Mouse (Mus musculus): ENCODE measurements around the gene Cotl1. TPM values are rescaled to one million over a fixed set of nuclear protein-coding genes. Genes with fewer than 3 reads are reported as not detected.
A peak's percentile ranks its signal among the peaks of the same experiment; 100 is the strongest.

Cotl1 gene
- polyA plus RNA-seq, 1 experiment: 427 TPM

DNA sequence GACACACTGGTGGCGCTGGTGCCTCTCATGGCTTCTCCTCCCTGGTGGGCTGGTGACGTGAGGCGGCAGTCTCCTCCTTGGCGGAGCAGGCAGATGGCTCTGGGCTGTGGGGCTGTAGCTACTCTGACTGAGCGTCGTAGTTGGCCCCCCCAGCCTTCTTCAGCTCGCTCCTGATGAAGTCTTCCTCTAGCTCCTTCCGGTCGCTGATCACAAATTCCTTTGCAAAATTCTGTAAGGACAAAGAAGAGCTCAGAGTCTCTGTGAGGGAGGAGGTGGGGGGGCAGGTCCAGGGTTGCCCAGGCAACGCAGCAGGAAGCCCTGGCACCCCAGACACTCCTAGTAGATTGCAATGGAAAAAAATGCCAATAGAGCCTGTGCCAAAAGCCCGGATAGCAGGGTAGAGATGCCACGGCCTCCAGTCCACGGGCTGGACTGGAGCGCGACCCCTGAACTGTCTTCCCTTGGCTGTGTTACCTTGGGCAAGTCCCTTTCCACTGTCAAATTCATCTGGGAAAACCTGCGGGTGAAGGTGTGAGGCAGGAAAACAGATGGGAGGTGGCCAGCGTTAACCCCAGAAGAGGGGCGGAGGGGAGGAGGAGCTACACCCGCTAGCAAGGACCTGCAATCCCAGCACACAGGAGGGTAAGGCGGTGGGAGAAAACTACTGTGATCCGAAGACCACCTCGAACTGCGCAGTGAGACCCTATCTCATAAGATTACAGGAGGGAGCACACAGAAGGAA, 30.0 kb downstream of the Cotl1 start:
- H3K27ac ChIP-seq (ENCODE audit: insufficient read depth, low read depth, low read length): no peak overlapping the region
- 85% methylated on average over 23 of the region's 23 CpGs for WGBS
- no peak for DNase-seq
- no peak for TF ChIP-seq POLR2A (IDR thresholded peaks at IDR 0.05; ENCODE audit: low read depth, low read length)
- no peaks in the 10 kb centered on the region for H3K27me3 ChIP-seq (replicated peaks; ENCODE audit: control insufficient read depth, insufficient read depth, low read length)
- no peak overlapping the region for H3K4me3 ChIP-seq (ENCODE audit: insufficient read depth, low read depth, low read length)
- no peaks in the 10 kb centered on the region for H3K36me3 ChIP-seq (ENCODE audit: control insufficient read depth, insufficient read depth, low read length)
- peaks cover 23% of the 10 kb centered on the region for H3K4me1 ChIP-seq (ENCODE audit: control insufficient read depth, insufficient read depth, low read length)

GRCm38 (mm10) chr8:119809620-119810019, 30.7 kb downstream of the Cotl1 start:
- H3K4me1 ChIP-seq (ENCODE audit: control insufficient read depth, insufficient read depth, low read length): peaks cover 23% of the 10 kb centered on the region
- H3K27me3 ChIP-seq (replicated peaks; ENCODE audit: control insufficient read depth, insufficient read depth, low read length): no peaks in the 10 kb centered on the region
- DNase-seq: no peak
- no peak for TF ChIP-seq CTCF (conservative IDR thresholded peaks at IDR 0.05; ENCODE audit: insufficient read depth, insufficient read length, low read depth, low read length)
- no peak for TF ChIP-seq POLR2A (IDR thresholded peaks at IDR 0.05; ENCODE audit: low read depth, low read length)
- no peak overlapping the region for H3K27ac ChIP-seq (ENCODE audit: insufficient read depth, low read depth, low read length)
- no peaks in the 10 kb centered on the region for H3K36me3 ChIP-seq (ENCODE audit: control insufficient read depth, insufficient read depth, low read length)
- WGBS: 94% methylated on average over 9 of the region's 9 CpGs
- no peak overlapping the region for H3K4me3 ChIP-seq (ENCODE audit: insufficient read depth, low read depth, low read length)

DNA sequence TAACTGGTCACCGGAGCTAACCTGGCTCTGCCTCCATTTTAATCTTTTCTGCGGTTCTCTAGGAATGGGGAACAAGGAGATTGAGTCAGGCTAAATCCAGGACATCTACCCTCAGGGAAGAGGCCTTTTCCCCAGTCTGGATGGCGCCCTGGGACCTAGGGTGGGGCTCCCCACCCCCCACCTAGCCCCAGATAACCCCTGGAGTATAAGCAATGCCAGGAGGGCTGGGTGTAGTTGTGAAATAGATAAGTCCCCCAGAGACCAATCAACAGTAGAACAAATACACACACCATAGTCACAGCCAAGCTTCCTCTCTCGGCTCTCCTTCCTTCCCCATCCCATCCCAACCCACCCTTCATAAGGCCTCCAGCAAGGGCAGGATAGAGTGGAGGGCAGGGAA, 32.7 kb downstream of the Cotl1 start:
- Histone ChIP-seq H3K27me3 (replicated peaks; ENCODE audit: control insufficient read depth, insufficient read depth, low read length) (no peaks in the 10 kb centered on the region), H3K4me3 (ENCODE audit: insufficient read depth, low read depth, low read length) (no peak overlapping the region), H3K36me3 (ENCODE audit: control insufficient read depth, insufficient read depth, low read length) (no peaks in the 10 kb centered on the region), H3K4me1 (ENCODE audit: control insufficient read depth, insufficient read depth, low read length) (peaks cover 16% of the 10 kb centered on the region), H3K27ac (ENCODE audit: insufficient read depth, low read depth, low read length) (no peak overlapping the region)
- TF ChIP-seq CTCF (conservative IDR thresholded peaks at IDR 0.05; ENCODE audit: insufficient read depth, insufficient read length, low read depth, low read length): no peak
- TF ChIP-seq POLR2A (IDR thresholded peaks at IDR 0.05; ENCODE audit: low read depth, low read length): no peak
- no peak for DNase-seq
- WGBS: 92% methylated on average over 4 of the region's 4 CpGs

GRCm38 (mm10) chr8:119806422-119807263, 33.7 kb downstream of the Cotl1 start:
- peak; percentile 54 for DNase-seq

DNA sequence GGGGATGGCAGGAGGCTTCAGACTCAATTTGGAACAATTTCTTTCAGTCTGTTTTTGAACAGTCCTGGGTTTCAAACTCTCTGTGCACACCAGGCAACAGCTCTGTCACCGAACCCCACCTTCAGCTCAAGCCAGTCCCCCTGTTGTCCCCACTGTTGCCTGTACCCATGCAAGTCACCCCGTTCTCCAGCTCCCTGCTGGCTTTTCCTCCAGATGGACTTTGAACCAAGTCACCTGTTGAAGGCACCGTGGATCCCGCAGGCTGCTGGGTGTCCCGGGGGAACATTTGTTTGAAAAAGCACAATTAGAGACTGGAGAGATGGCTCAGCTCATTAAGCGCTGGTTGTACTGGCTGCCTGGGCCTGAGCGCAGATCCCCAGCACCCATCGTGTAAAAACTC, 35.1 kb downstream of the Cotl1 start:
- TF ChIP-seq CTCF (conservative IDR thresholded peaks at IDR 0.05; ENCODE audit: insufficient read depth, insufficient read length, low read depth, low read length) (no peak), POLR2A (IDR thresholded peaks at IDR 0.05; ENCODE audit: low read depth, low read length) (no peak)
- 58% methylated on average over 8 of the region's 8 CpGs for WGBS
- Histone ChIP-seq H3K27ac (ENCODE audit: insufficient read depth, low read depth, low read length) (no peak overlapping the region), H3K4me3 (ENCODE audit: insufficient read depth, low read depth, low read length) (no peak overlapping the region), H3K36me3 (ENCODE audit: control insufficient read depth, insufficient read depth, low read length) (no peaks in the 10 kb centered on the region), H3K27me3 (replicated peaks; ENCODE audit: control insufficient read depth, insufficient read depth, low read length) (no peaks in the 10 kb centered on the region), H3K4me1 (ENCODE audit: control insufficient read depth, insufficient read depth, low read length) (peaks cover 3% of the 10 kb centered on the region; the same call in 1 of the 2 replicates)
- peak; percentile 36 for DNase-seq

More at GRCm38 (mm10) chr8:119806422-119807263, 33.7 kb downstream of the Cotl1 start:
- Histone ChIP-seq H3K27me3 (replicated peaks; ENCODE audit: control insufficient read depth, insufficient read depth, low read length) (no peaks in the 10 kb centered on the region), H3K4me1 (ENCODE audit: control insufficient read depth, insufficient read depth, low read length) (peaks cover 7% of the 10 kb centered on the region), H3K27ac (ENCODE audit: insufficient read depth, low read depth, low read length) (no peak overlapping the region), H3K4me3 (ENCODE audit: insufficient read depth, low read depth, low read length) (no peak overlapping the region), H3K36me3 (ENCODE audit: control insufficient read depth, insufficient read depth, low read length) (no peaks in the 10 kb centered on the region)
- no peak for TF ChIP-seq POLR2A (IDR thresholded peaks at IDR 0.05; ENCODE audit: low read depth, low read length)
- TF ChIP-seq CTCF (conservative IDR thresholded peaks at IDR 0.05; ENCODE audit: insufficient read depth, insufficient read length, low read depth, low read length): no peak
- WGBS: 59% methylated on average over 14 of the region's 14 CpGs

DNA sequence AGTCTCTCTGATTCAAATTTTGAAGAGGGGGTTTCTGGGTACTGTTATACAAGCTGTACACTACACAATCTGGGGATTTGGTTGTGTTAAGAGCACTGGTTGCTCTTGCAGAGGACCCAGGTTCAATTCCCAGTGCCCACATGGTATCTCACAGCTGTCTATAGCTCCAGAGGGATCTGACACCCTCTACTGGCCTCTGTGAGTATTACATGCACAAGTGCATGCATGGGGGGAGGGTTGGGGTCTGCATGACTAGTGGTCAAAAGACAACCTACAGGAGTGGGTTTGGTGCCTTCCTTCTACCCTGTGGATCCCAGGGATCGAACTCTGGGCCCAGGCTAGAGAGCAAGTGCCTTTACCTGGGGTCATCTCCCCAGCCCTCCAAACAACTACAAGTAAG, 37.8 kb downstream of the Cotl1 start:
- H3K4me3 ChIP-seq (ENCODE audit: insufficient read depth, low read depth, low read length): no peak overlapping the region
- H3K27me3 ChIP-seq (replicated peaks; ENCODE audit: control insufficient read depth, insufficient read depth, low read length): no peaks in the 10 kb centered on the region
- 92% methylated on average over 1 of the region's 1 CpGs for WGBS
- TF ChIP-seq CTCF (conservative IDR thresholded peaks at IDR 0.05; ENCODE audit: insufficient read depth, insufficient read length, low read depth, low read length) (peak; percentile 34), POLR2A (IDR thresholded peaks at IDR 0.05; ENCODE audit: low read depth, low read length) (no peak)
- no peak for DNase-seq
- H3K36me3 ChIP-seq (ENCODE audit: control insufficient read depth, insufficient read depth, low read length): no peaks in the 10 kb centered on the region
- no peak overlapping the region for H3K27ac ChIP-seq (ENCODE audit: insufficient read depth, low read depth, low read length)
- peaks cover 9% of the 10 kb centered on the region; the same call in 1 of the 2 replicates for H3K4me1 ChIP-seq (ENCODE audit: control insufficient read depth, insufficient read depth, low read length)

GRCm38 (mm10) chr8:119801168-119801567, 39.2 kb downstream of the Cotl1 start:
- DNase-seq: no peak
- peaks cover 6% of the 10 kb centered on the region; the same call in 1 of the 2 replicates for H3K4me1 ChIP-seq (ENCODE audit: control insufficient read depth, insufficient read depth, low read length)
- WGBS: 40% methylated on average over 4 of the region's 4 CpGs
- H3K27ac ChIP-seq (ENCODE audit: insufficient read depth, low read depth, low read length): no peak overlapping the region
- no peaks in the 10 kb centered on the region for H3K27me3 ChIP-seq (replicated peaks; ENCODE audit: control insufficient read depth, insufficient read depth, low read length)
- no peaks in the 10 kb centered on the region for H3K36me3 ChIP-seq (ENCODE audit: control insufficient read depth, insufficient read depth, low read length)
- no peak for TF ChIP-seq CTCF (conservative IDR thresholded peaks at IDR 0.05; ENCODE audit: insufficient read depth, insufficient read length, low read depth, low read length)
- TF ChIP-seq POLR2A (IDR thresholded peaks at IDR 0.05; ENCODE audit: low read depth, low read length): no peak
- no peak overlapping the region for H3K4me3 ChIP-seq (ENCODE audit: insufficient read depth, low read depth, low read length)

Measured in kidney, adult 2 months (tissue).